Mouse (Mus musculus) cortical plate, adult 2 months (tissue): ENCODE data around the gene Ssr1.

ENCODE experiments used
- CTCF ChIP-seq: fragments of 200-500 bp; IDR thresholded peaks from 2 replicates; pipeline ENCODE4 v1.5.1; 2011; ENCODE audit warnings: mild to moderate bottlenecking, control low read depth, low read length; ENCODE audit not compliant: insufficient read depth; ENCODE audit errors: extremely low read depth
- POLR2A ChIP-seq: fragments of 200-500 bp; IDR thresholded peaks from 2 replicates; pipeline ENCODE4 v1.6.1; 2011; ENCODE audit warnings: mild to moderate bottlenecking, low read length, control low read depth; ENCODE audit not compliant: insufficient read depth; ENCODE audit errors: extremely low read depth

DNA sequence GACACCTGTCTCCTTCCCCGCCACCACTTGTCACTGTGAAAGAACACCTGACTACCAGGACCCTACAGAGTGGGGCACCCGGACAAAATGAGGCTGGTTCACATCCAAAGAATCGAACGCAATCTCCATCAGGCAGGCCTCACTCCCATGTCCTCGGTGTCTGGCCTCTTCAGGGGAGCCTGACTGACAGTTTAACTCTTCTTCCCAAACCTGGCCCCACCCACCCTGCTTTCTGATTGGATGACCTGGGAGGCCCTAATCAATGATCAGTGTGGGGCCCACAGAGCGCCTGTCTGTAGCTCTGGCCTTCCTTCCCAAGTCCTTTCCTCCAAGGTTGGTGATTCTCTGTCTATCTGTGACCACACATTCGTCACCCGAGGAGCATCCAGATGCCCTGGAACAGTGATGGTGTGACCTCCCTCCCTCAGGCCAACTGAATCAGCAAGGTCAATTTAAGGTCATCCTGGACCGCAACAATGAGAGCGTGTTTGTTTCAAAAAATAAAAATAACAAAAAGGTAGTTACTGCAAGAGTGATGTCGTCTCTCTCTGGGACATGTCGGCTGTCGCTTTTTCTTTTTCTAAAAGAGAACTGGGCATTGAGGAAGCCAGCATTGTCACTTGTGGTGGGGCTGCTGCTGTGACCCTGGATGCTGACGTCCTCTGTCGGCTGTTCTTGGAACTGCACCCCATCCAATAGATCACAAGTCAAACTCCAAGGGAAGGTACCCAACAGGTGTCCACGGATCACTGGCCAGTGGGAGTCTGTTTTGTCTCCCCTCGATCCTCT is 28.7 kb downstream of the Ssr1 start:
- peak; percentile 16; the same call in 1 of the 2 replicates for TF ChIP-seq CTCF
- TF ChIP-seq POLR2A: no peak
